Mouse (Mus musculus) spleen, adult 2 months (tissue): Measurements from ENCODE around the gene Jmjd6.

Experiments
- CTCF ChIP-seq: fragments of 200-500 bp; IDR thresholded peaks from 2 replicates; pipeline ENCODE4 v1.5.1; 2011; ENCODE audit warnings: mild to moderate bottlenecking, inconsistent platforms; ENCODE audit not compliant: insufficient read depth, insufficient read length, insufficient replicate concordance; ENCODE audit errors: extremely low read depth
- POLR2A ChIP-seq: fragments of 200-500 bp; IDR thresholded peaks from 2 replicates; pipeline ENCODE4 v1.6.1; 2011; ENCODE audit warnings: low read depth, low read length, inconsistent platforms

DNA sequence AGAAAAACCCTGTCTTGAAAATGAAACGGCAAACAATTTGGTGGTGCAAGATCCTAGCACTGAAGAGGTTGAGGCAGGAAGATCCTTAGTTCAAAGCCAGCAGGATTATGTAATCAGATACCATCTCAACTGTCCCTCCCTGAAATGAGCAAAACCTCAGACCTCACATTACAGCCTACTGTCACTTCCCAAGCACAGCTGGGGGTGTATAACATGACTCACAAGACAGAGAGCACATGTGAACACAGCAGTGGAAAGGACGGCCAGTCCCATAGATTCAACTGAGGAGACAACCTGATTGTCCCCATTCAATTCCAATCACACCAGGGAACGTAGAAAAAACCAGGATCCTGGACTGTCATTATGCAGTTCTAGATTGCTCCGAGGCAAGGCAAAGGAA, 7.0 kb downstream of the Jmjd6 start:
- TF ChIP-seq CTCF = no peak
- TF ChIP-seq POLR2A = no peak
